Mouse (Mus musculus) forebrain, embryonic 10.5 days (tissue): ENCODE measurements around the gene Cdc26. TPM values are rescaled to one million over a fixed set of nuclear protein-coding genes. Genes with fewer than 3 reads are reported as not detected.

Source experiments
- DNase-seq: peaks from one replicate; pipeline ENCODE4 v3.0.0-alpha.2; 2017; ENCODE audit warnings: low spot score; ENCODE audit errors: extremely low spot score
- H3K27ac ChIP-seq: fragments of 300-500 bp; sonication (generic); 2 replicates; pipeline ENCODE4 v1.5.1; 2016; ENCODE audit warnings: mild to moderate bottlenecking
- H3K27me3 ChIP-seq: fragments of 300-500 bp; sonication (generic); 2 replicates; pipeline ENCODE4 v1.6.1; 2016; ENCODE audit warnings: mild to moderate bottlenecking; ENCODE audit not compliant: poor library complexity, severe bottlenecking
- H3K36me3 ChIP-seq: fragments of 300-500 bp; sonication (generic); replicated peaks from 2 replicates; pipeline ENCODE4 v1.6.1; 2016; ENCODE audit warnings: mild to moderate bottlenecking, moderate library complexity
- H3K4me1 ChIP-seq: fragments of 300-500 bp; sonication (generic); 2 replicates; pipeline ENCODE4 v1.6.1; 2016
- H3K4me3 ChIP-seq: fragments of 300-500 bp; sonication (generic); 2 replicates; pipeline ENCODE4 v1.5.1; 2016; ENCODE audit warnings: mild to moderate bottlenecking, moderate library complexity
- H3K9me3 ChIP-seq: fragments of 300-500 bp; sonication (generic); 2 replicates; pipeline ENCODE4 v1.6.1; 2016; ENCODE audit warnings: mild to moderate bottlenecking, moderate library complexity
- WGBS: fragments of 180-500 bp; shearing (Covaris S2); methylation state at CpG from one replicate; pipeline ENCODE4 v1.1.7; 2016; 5-methylcytosine and 5-hydroxymethylcytosine counted together
- polyA plus RNA-seq: library from polyadenylated mRNA; unstranded; fragments of >200 nt; fragmentation: Nextera tagmentation; extraction: Ambion mirVana; gene quantifications from 2 replicates; pipeline ENCODE4 v1.2.1, GENCODE M21; 2016

The Cdc26 gene
- polyA plus RNA-seq, 1 experiment from 2014 or later = 202 TPM

DNA sequence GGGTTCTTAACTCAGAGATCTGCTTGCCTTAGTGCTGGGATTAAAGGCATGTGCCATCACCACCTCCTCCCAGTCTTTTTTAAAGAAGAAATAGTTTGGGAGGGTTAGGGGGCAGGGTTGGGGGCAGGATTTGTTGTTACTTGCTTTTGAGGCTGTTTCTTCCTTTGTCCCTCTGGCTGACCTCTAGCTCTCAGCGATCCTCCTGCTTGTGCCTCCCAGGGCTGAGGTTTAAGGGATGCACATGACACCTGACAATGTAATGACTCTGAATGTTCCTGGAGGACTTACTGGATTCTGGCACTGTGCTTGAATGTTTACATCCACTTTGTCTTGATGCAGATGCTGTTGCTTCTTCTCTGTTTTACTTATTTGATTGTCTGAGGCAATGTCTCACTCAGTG lies 36.0 kb downstream of the Cdc26 start:
- H3K36me3 ChIP-seq = no peaks in the 10 kb centered on the region
- H3K27ac ChIP-seq = no peak overlapping the region
- no peaks in the 10 kb centered on the region for H3K27me3 ChIP-seq
- no peaks in the 10 kb centered on the region for H3K9me3 ChIP-seq
- H3K4me3 ChIP-seq = no peak overlapping the region
- WGBS = 30% methylated on average over 1 of the region's 1 CpGs
- peaks cover 13% of the 10 kb centered on the region for H3K4me1 ChIP-seq
- no peak for DNase-seq

DNA sequence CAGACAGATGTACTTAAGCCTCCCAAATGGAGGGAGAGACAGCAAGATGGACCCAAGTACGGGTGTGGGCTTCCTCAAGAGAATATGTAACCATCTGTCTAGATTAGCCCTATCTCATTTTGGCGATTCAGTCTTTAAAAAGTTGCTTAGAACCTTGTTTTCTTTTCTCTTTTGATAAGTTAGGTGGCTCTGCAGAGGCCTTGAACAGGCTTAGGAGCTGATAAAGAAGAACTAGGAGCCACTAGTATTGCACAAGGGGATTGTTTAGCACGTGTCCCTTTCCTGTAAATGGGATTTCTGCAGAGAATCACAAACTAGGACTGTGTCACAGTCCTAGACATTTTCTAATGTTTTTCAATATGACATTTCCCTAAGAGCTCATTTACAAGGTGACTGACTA lies 39.4 kb downstream of the Cdc26 start:
- WGBS = 86% methylated on average over 3 of the region's 3 CpGs
- H3K4me3 ChIP-seq = no peak overlapping the region
- H3K36me3 ChIP-seq = no peaks in the 10 kb centered on the region
- DNase-seq = no peak
- no peaks in the 10 kb centered on the region for H3K27me3 ChIP-seq
- H3K9me3 ChIP-seq = no peaks in the 10 kb centered on the region
- H3K4me1 ChIP-seq = peaks cover 13% of the 10 kb centered on the region
- H3K27ac ChIP-seq = no peak overlapping the region

DNA sequence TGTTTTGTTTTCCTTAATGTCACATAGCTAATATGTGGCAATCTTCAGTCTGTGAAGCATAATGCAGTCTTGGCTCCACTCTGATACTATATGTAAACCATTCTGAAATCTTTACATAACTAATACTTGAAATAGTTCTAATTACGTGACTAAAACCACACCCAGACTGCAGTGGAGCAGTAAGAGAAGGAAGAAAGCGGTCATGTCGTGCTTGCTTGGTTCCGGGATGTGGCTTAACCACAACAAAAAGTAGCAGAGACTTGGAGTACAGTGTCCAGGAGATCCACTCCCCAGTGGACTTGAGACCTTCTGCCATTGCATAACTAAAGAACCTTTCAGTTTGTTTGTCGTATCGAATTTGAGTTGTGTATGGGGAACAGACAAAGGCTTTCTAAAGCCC lies 40.9 kb downstream of the Cdc26 start:
- Histone ChIP-seq H3K27ac (no peak overlapping the region), H3K36me3 (no peaks in the 10 kb centered on the region), H3K9me3 (no peaks in the 10 kb centered on the region), H3K27me3 (no peaks in the 10 kb centered on the region), H3K4me1 (peaks cover 11% of the 10 kb centered on the region), H3K4me3 (no peak overlapping the region)
- no peak for DNase-seq
- 92% methylated on average over 6 of the region's 6 CpGs for WGBS

DNA sequence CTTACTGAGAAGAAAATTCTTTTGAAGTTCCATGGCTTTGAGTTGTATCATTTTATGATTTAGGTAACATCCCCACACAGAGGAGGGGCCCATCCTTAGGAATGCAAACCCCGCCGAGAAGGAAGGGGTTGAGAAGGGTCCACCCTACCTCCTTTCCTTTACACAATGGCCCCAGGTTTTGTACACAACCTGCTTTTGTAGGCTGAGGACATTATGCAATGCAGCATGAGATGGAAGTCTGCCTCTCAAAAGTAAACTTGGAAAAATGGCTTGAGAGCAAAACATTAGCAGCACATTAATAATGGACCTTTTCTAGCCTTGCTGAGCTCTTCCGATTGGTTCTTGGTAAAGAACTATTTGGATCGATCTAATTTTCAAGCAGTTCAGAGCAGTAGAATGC lies 42.2 kb downstream of the Cdc26 start:
- Histone ChIP-seq H3K27ac (no peak overlapping the region), H3K4me3 (no peak overlapping the region), H3K36me3 (no peaks in the 10 kb centered on the region), H3K4me1 (peaks cover 13% of the 10 kb centered on the region), H3K27me3 (no peaks in the 10 kb centered on the region), H3K9me3 (no peaks in the 10 kb centered on the region)
- DNase-seq = no peak
- WGBS = 89% methylated on average over 4 of the region's 4 CpGs

DNA sequence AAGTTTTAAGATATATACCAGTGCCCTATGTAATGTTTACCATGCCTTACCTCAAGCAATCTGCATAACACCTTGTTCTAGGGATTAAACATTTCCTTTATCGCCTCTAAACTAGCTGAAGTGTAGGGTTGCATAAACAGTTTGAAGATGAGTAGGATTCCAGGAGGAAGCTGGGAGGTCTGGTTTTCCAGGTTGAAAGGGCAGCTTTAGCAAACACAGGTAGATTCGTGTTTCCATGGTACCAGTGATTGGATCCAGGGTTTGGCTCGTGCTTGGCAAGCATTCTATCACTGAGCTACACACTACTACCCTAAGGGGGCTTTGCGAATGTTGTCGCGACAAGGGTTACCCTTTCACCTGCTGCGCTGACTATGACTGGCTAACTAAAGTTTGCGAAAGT lies 44.1 kb downstream of the Cdc26 start:
- no peak for DNase-seq
- WGBS = 92% methylated on average over 8 of the region's 8 CpGs
- Histone ChIP-seq H3K36me3 (no peaks in the 10 kb centered on the region), H3K4me3 (no peak overlapping the region), H3K27me3 (no peaks in the 10 kb centered on the region), H3K4me1 (peaks cover 21% of the 10 kb centered on the region), H3K9me3 (no peaks in the 10 kb centered on the region), H3K27ac (no peak overlapping the region)

DNA sequence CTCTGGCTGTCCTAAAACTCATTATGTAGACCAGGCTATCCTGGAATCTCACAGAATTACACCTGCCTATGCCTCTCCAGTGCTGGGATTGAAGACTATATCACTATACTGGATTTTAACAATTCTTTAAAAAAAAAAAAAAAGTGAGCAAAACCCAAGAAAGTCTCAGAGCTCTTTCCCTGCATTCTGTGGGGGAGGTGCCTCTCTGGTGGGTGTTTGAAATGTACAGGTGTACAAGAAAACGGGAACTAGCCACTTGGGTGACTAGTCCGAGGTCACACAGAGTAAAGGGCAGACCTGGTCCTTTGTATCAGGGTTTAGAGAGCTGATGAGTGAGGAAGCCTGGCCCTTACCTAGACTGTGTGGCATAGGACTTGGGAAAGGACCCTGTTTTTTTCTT lies 46.0 kb downstream of the Cdc26 start:
- H3K36me3 ChIP-seq = no peaks in the 10 kb centered on the region

DNA sequence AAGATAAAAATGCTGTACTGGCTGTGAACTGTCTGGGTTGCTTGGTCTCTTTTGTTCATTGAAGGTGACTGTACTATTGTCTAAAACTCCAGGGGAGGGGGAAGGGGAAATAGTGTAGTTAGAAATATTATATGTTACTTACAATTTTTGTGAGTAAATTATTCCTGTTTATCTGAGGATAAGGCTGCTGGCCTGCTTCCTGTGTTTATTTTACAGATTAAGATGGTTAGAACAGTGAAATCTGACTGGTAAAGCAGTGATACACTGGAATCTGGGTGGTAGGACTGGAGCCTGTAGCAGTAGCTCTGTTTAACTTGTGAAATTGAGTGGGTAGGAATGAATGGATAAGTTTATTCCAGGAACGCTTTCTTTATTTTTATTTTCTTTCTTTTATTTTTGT lies 46.4 kb downstream of the Cdc26 start:
- Histone ChIP-seq H3K9me3 (no peaks in the 10 kb centered on the region), H3K36me3 (no peaks in the 10 kb centered on the region), H3K27ac (no peak overlapping the region), H3K27me3 (no peaks in the 10 kb centered on the region), H3K4me1 (peaks cover 24% of the 10 kb centered on the region), H3K4me3 (peak overlapping the region; percentile 63)
- WGBS = 91% methylated on average over 1 of the region's 1 CpGs
- DNase-seq = no peak

More for the DNA sequence above, 46.0 kb downstream of the Cdc26 start:
- Histone ChIP-seq H3K4me3 (no peak overlapping the region), H3K9me3 (no peaks in the 10 kb centered on the region), H3K27me3 (no peaks in the 10 kb centered on the region), H3K27ac (no peak overlapping the region), H3K4me1 (peaks cover 24% of the 10 kb centered on the region)
- WGBS = 94% methylated on average over 2 of the region's 2 CpGs
- DNase-seq = no peak

DNA sequence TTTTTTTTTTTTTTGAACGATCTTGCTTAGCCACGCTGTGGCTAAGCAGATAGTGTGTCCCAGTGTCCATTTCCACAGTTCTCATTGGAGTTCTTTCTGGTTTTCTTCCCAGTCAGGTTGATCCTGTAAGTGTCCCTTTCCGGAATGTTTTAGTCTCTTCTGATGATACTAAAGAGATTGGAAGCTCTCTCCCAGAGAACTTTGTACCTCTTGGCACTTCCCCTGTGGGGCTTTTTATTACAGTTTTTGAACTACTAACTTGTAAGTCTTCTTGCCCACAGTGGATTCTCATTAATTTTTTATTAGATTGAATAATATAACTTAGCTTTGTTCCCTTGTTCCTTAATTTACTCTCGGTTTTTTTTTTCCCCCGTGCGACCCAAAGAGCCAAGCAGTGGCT lies 46.9 kb downstream of the Cdc26 start:
- H3K9me3 ChIP-seq = no peaks in the 10 kb centered on the region
- no peak overlapping the region for H3K27ac ChIP-seq
- 57% methylated on average over 6 of the region's 6 CpGs for WGBS

DNA sequence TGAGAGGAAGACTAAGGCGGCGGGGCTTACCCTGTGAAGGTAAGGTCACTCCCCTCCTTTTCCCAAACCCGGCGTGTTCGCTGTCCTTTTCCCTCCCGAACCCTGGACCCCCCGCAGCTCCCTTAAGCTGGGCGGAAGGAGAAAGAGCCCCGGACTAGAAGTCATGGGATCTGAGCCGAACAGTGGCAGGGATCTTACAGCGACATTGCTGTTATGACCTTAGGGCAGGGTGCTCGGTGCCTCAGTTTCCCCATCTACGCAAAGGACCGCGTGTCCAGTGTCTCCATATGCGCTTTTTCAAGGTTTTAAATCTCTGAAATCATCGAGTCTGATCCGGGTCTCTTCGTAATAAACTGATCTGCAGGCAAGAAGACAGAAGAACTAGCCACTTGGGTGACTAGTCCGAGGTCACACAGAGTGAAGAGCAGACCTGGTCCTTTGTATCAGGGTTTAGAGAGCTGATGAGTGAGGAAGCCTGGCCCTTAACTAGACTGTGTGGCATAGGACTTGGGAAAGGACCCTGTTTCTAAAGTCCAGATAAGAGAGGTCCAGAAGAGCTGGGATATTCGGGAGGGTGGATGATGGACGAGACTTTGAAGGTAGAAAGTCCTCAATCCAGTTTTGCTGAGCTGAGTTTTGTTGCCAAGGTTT lies 47.5 kb downstream of the Cdc26 start:
- Histone ChIP-seq H3K27ac (peak overlapping the region; percentile 89), H3K4me3 (peak overlapping the region; percentile 63), H3K27me3 (no peaks in the 10 kb centered on the region), H3K4me1 (peaks cover 24% of the 10 kb centered on the region), H3K36me3 (no peaks in the 10 kb centered on the region), H3K9me3 (no peaks in the 10 kb centered on the region)
- WGBS = 1% methylated on average over 22 of the region's 22 CpGs
- no peak for DNase-seq

More for the DNA sequence above, 46.9 kb downstream of the Cdc26 start:
- Histone ChIP-seq H3K36me3 (no peaks in the 10 kb centered on the region), H3K27me3 (no peaks in the 10 kb centered on the region), H3K4me1 (peaks cover 24% of the 10 kb centered on the region), H3K4me3 (peak overlapping the region; percentile 63)
- DNase-seq = no peak

DNA sequence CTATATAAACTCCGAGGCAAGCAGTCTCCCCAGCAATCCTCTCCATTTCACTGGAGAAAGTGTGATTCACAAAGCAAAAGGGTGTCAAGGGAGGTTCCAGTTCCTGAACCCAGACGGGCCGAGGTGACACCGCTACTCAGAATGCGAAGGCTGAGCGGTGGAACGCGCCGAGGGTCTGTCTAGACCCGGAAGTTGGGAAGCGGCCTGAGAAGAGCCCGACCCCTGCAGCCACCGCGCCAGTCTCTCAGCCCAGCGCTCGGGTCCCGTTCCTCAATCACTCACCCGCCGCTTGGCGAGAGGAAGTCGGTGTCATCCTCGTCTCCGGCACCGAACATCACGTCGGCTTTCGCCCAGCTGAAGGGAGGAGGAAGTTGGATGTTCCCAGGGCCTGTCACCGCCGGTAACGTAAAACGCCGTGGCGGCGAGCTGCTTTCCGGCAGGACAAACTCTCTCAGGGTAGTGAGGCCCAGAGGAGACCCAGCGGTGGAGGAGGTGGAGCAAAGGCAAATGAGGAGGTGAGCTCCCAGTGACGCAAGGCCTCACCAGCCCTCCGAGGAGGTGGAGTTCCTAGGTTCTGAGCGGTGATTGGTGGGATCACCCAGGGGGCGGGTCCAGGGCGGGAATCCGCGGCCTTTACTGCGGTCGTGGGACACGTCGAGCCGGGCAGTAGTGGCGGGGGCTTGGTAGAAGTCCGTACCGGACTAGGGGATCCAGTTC lies 48.2 kb downstream of the Cdc26 start, which contains the start of the genes Fkbp15 and Slc31a1:
Gene Fkbp15 (minus strand): TSS at position 461 of the 717 bp plus-strand sequence.
Gene Slc31a1 (plus strand): TSS at position 640 of the 717 bp plus-strand sequence.
- H3K27me3 ChIP-seq = no peaks in the 10 kb centered on the region
- peak within 1 kb of the TSS; percentile 63 for H3K4me3 ChIP-seq
- no peaks in the 10 kb centered on the region for H3K36me3 ChIP-seq
- WGBS = under 1% methylated on average over 51 of the region's 51 CpGs
- peak within 1 kb of the TSS; percentile 89 for H3K27ac ChIP-seq
- peaks cover 24% of the 10 kb centered on the region for H3K4me1 ChIP-seq
- no peaks in the 10 kb centered on the region for H3K9me3 ChIP-seq
- DNase-seq = peak; percentile 99

DNA sequence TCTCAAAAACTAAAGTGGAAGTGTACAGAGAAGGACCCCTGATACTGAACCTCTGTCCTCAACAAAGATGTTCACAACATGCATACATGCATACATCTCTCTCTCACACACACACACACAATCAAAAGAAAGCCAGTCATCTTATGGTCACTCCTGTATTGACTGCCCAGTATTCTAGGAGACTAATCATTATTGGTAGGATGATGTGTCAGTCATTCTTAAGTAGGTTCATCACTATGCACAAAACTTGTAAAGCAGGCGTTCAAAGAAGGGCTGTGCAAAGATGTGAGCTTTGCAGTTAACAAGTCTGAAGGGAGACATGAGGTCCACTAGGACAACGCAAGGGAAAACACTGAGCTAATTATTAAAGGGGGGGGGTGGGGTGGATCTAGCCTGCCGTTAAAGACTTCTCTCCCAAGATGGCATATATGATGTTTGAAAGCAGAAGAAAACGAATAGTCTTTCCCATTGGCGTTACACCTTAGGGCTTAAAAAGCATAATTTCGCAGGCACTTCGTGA lies 49.1 kb downstream of the Cdc26 start:
- WGBS = 64% methylated on average over 7 of the region's 7 CpGs
- Histone ChIP-seq H3K4me1 (peaks cover 24% of the 10 kb centered on the region), H3K27me3 (no peaks in the 10 kb centered on the region), H3K27ac (peak overlapping the region; percentile 89; the same call in 1 of the 2 replicates), H3K36me3 (no peaks in the 10 kb centered on the region), H3K4me3 (peak overlapping the region; percentile 63), H3K9me3 (no peaks in the 10 kb centered on the region)
- DNase-seq = no peak

DNA sequence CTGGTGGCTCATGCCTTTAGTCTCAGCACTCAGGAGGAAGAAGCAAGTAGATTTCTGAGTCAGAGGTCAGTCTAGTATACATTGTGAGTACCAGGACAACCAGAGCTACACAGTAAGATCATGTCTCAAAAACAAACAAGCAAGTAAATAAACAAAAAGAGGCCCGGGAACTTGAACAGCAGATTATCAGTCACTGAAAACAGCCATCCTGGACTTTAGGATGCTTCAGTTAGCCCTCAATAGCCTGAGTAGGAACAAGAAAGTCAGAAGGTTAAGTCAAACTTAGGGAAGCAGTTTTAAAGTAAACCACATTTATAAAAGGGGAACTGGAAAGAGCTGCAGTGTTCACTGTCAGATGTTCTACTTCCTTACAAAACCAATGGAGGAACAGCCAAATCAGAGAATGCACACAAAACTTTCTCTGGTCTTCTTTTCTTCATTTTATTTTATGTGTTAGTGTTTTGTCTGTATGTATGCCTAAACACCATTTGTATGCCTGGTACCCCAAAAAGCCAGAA lies 50.8 kb downstream of the Cdc26 start:
- no peak overlapping the region for H3K4me3 ChIP-seq
- H3K27me3 ChIP-seq = no peaks in the 10 kb centered on the region
- no peak for DNase-seq
- no peak overlapping the region for H3K27ac ChIP-seq
- H3K9me3 ChIP-seq = no peaks in the 10 kb centered on the region
- no peaks in the 10 kb centered on the region for H3K36me3 ChIP-seq
- WGBS = 82% methylated on average over 1 of the region's 1 CpGs
- peaks cover 24% of the 10 kb centered on the region for H3K4me1 ChIP-seq

DNA sequence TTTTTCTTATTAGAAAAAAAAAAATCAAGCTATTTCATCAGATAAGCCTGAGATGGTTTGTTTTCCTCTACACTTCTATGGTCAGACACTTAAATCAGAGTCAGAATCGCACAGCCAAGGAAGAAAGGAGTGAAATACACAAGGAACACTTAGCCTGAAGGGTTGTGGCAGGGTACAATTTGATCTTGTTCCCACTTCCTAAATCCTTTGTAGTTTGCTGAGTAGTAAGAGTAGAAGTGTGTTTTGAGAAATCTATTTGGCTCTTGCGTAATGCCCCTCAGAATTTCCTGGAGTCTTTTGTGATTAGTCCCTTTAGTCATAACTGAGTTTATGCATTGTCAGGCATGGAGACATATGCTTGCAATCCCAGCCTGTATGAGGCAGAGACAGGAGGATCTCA lies 59.1 kb downstream of the Cdc26 start:
- no peak overlapping the region for H3K4me3 ChIP-seq

More for the DNA sequence above, 59.1 kb downstream of the Cdc26 start:
- Histone ChIP-seq H3K36me3 (peaks cover 24% of the 10 kb centered on the region), H3K4me1 (no peaks in the 10 kb centered on the region), H3K9me3 (no peaks in the 10 kb centered on the region), H3K27ac (no peak overlapping the region), H3K27me3 (no peaks in the 10 kb centered on the region)
- 94% methylated on average over 2 of the region's 2 CpGs for WGBS
- no peak for DNase-seq
